Mouse (Mus musculus) ES-E14 (cell line): Measurements from ENCODE around the gene Caprin1. TPM values are rescaled to one million over a fixed set of nuclear protein-coding genes. Genes with fewer than 3 reads are reported as not detected.

Source experiments
- DNase-seq: peaks from one replicate; pipeline ENCODE4 v3.0.0-alpha.2; 2013; ENCODE audit warnings: low read depth, low spot score
- H3K27ac ChIP-seq: 2 replicates; pipeline ENCODE4 v1.5.1; 2012; ENCODE audit warnings: low read depth, mild to moderate bottlenecking, low read length, moderate library complexity, mixed read lengths; ENCODE audit not compliant: poor library complexity, insufficient read depth, severe bottlenecking
- H3K36me3 ChIP-seq: 2 replicates; pipeline ENCODE4 v1.6.1; 2012; ENCODE audit warnings: mild to moderate bottlenecking, low read length, moderate library complexity, mixed read lengths; ENCODE audit not compliant: control insufficient read depth, poor library complexity, insufficient read depth, severe bottlenecking
- H3K4me1 ChIP-seq, 2 experiments: fragments of 150-350 bp in 1 of 2; sonication (generic) in 1 of 2; 2 replicates each; pipeline ENCODE4 v1.6.1; 2012; ENCODE audit warnings: low read length in 2 of 2, mild to moderate bottlenecking in 1 of 2, mixed read lengths in 1 of 2; ENCODE audit not compliant: control insufficient read depth in 2 of 2, insufficient read depth in 2 of 2, poor library complexity in 1 of 2
- H3K4me3 ChIP-seq, 2 experiments: fragments of 150-350 bp in 1 of 2; sonication (generic) in 1 of 2; 2 replicates each; pipeline ENCODE4 v1.5.1; 2012; ENCODE audit warnings: low read length in 2 of 2, low read depth in 1 of 2, mild to moderate bottlenecking in 1 of 2, mixed read lengths in 1 of 2; ENCODE audit not compliant: insufficient read depth in 1 of 2, poor library complexity in 1 of 2, severe bottlenecking in 1 of 2
- H3K9ac ChIP-seq: 2 replicates; pipeline ENCODE4 v1.6.1; 2012; ENCODE audit warnings: low read depth, mild to moderate bottlenecking, low read length, mixed read lengths; ENCODE audit not compliant: poor library complexity, insufficient read depth, severe bottlenecking
- H3K9me3 ChIP-seq: fragments of 150-350 bp; sonication (generic); 2 replicates; pipeline ENCODE4 v1.6.1; 2012; ENCODE audit warnings: low read depth, mild to moderate bottlenecking, low read length; ENCODE audit not compliant: control insufficient read depth, insufficient read depth
- CHD2 ChIP-seq: IDR thresholded peaks from 2 replicates; pipeline ENCODE4 v1.6.1; 2014; ENCODE audit warnings: mild to moderate bottlenecking, low read depth, low read length, inconsistent platforms
- HCFC1 ChIP-seq: IDR thresholded peaks from 2 replicates; pipeline ENCODE4 v1.6.1; 2012; ENCODE audit warnings: low read length, inconsistent platforms, borderline replicate concordance; ENCODE audit not compliant: insufficient read depth
- MAFK ChIP-seq: IDR thresholded peaks from 2 replicates; pipeline ENCODE4 v1.6.1; 2014; ENCODE audit warnings: mild to moderate bottlenecking, low read depth, low read length, inconsistent platforms; ENCODE audit not compliant: insufficient read depth
- ZC3H11A ChIP-seq: IDR thresholded peaks from 2 replicates; pipeline ENCODE4 v1.6.1; 2012; ENCODE audit warnings: low read depth, mild to moderate bottlenecking, inconsistent platforms, low read length, borderline replicate concordance
- ZNF384 ChIP-seq: IDR thresholded peaks from 2 replicates; pipeline ENCODE4 v1.6.1; 2012; ENCODE audit warnings: low read depth, low read length, inconsistent platforms
- in situ Hi-C, 2 experiments: fragments of 600-800 bp; cut with MboI; formaldehyde crosslinking; loops; one replicate each; pipeline ENCODE4 v1.15.1; 2025; ENCODE audit warnings: low sequenced_read_pairs in 2 of 2, inconsistent platforms in 1 of 2; ENCODE audit not compliant: unreplicated experiment in 2 of 2
- total RNA-seq: library from RNA; depleted of rRNA; stranded (reverse); fragments of 300-350 nt; gene quantifications from 2 replicates; pipeline ENCODE4 v1.2.3, GENCODE M21; 2012

The Caprin1 gene
- total RNA-seq, 1 experiment, result 416 TPM

DNA sequence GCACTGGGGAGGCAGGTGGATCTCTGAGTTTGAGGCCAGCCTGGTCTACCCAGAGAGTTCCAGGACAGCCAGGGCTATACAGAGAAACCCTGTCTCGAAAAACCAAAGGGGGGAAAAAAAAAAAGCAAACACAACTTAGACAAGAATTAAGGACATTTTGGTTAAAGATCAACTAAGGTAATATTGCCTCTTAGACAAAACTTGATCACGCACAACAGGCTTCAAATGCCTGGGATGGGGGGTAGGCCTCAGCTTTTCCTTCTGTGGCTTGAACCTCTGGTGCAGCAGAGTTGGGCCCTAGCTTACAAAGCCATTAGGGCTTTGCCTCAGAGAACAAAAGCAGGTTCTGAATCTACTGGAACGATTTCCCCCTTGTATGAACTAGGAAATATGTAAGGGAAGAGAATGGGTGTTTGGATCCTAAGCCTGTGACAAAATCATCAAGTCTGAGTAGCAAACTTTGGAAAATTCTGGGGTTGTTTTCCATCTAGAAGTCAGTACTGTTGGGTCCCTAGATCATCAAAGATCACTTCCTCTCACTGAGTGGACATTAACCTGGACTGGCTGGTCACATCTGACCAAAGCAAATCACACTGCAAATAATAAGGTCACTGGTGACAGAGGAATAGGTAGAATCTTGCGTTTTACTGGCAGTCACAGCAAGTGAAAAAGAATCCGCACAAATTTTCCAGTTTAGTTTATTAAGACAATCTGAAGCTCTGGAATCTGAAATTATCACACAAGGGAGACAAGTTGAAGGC, 6.5 kb upstream of the Caprin1 start:
- no peak for DNase-seq
- TF ChIP-seq CHD2, result no peak
- TF ChIP-seq MAFK, result no peak
- no peak for TF ChIP-seq ZC3H11A
- TF ChIP-seq ZNF384, result no peak
- TF ChIP-seq HCFC1, result no peak
- in situ Hi-C loops, result no loop called here

GRCm38 (mm10) chr2:103802422-103802821, 5.0 kb upstream of the Caprin1 start:
- TF ChIP-seq HCFC1, result no peak
- TF ChIP-seq ZNF384, result no peak
- no peak for TF ChIP-seq MAFK
- TF ChIP-seq ZC3H11A, result no peak
- no peak for TF ChIP-seq CHD2
- Histone ChIP-seq H3K9me3 (no peaks in the 10 kb centered on the region), H3K4me1 (no peaks in the 10 kb centered on the region), H3K4me3 (no peak overlapping the region), H3K27ac (no peak overlapping the region), H3K9ac (no peak overlapping the region), H3K36me3 (no peaks in the 10 kb centered on the region)
- no peak for DNase-seq
- in situ Hi-C loops, result no loop called here

More for the DNA sequence above, 6.5 kb upstream of the Caprin1 start:
- H3K4me1 ChIP-seq, result no peaks in the 10 kb centered on the region
- no peak overlapping the region for H3K9ac ChIP-seq
- H3K4me3 ChIP-seq, result no peak overlapping the region
- no peaks in the 10 kb centered on the region for H3K9me3 ChIP-seq
- H3K27ac ChIP-seq, result no peak overlapping the region
- H3K36me3 ChIP-seq, result no peaks in the 10 kb centered on the region

GRCm38 (mm10) chr2:103796861-103797466, 485 bp downstream of the Caprin1 start:
- in situ Hi-C loops, result no loop called here
- TF ChIP-seq ZNF384, result no peak

DNA sequence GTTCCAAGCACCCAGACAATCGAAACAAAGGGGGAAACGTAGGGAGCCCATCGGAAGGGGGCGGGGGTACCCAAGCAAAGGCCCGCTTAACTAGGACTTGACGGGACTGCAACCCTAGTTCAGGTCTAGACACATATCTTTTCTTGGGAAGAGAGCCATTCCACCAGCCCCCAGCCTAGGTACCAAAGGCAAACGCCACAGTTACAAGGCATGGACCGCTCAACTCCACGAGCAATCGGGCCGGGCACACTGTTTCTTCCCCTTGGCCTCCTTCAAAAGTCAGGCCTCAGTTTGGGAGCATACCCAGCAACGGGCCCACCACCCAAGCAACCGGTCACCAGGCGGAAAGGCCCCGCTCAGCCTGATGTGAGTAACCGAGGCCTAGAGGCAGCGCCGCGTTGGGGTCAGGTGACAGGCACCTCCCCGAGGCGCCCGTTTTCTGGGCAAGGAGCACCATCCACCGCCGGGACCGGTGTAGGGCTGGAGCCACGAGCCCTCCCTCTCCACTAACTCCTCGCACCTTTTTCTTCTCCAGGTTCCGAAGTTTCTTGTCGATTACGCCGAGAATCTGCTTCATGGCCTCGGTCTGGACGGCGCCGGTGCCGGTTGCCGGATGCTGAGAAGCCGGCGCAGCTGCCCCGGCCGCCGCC, 1.1 kb downstream of the Caprin1 start:
- Histone ChIP-seq H3K27ac (peak overlapping the region; percentile 97), H3K9me3 (no peaks in the 10 kb centered on the region), H3K4me3 (peak overlapping the region; percentile 83 to 94), H3K4me1 (peaks cover 2 to 11% of the 10 kb centered on the region in 2 experiments; a peak in 1 of 4 replicates), H3K9ac (peak overlapping the region; percentile 99), H3K36me3 (peaks cover 9% of the 10 kb centered on the region)
- DNase-seq, result no peak
- in situ Hi-C loops, result no loop called here
- no peak for TF ChIP-seq ZC3H11A
- TF ChIP-seq CHD2, result no peak
- no peak for TF ChIP-seq HCFC1
- no peak for TF ChIP-seq MAFK
- TF ChIP-seq ZNF384, result no peak

More at GRCm38 (mm10) chr2:103796861-103797466, 485 bp downstream of the Caprin1 start:
- no peaks in the 10 kb centered on the region for H3K9me3 ChIP-seq
- H3K4me3 ChIP-seq, result peak overlapping the region; percentile 83 to 94
- H3K36me3 ChIP-seq, result peaks cover 9% of the 10 kb centered on the region
- H3K4me1 ChIP-seq, result peaks cover 0 to 11% of the 10 kb centered on the region in 2 experiments; a peak in 1 of 4 replicates
- H3K9ac ChIP-seq, result peak overlapping the region; percentile 99
- H3K27ac ChIP-seq, result peak overlapping the region; percentile 97
- DNase-seq, result peak; percentile 59
